Comparison of ENCODE assay signal across 23 mouse cellular contexts in the genomic region with DNA sequence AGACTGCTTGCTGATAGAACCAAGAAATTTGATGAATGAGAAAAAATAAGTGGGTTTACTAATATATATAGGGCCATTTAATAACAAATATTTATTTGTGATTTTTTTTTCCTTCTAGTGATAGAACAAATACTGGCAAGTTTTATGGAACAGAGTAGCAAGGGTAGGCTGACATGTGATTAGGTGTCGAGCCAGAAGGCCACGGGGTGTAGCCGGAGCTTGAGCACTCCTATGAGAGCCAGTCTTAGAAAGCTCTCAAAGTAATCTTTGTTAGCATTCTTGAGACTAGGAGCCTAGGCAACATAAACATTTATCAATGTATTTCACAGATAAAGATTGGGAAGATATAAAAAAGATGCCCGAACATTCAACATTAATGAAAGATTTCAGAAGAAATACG.
"Had no signal": no experiment of that assay in that cellular context is flagged by ENCODE, and none has a peak within 500 bp of the region (broad histone marks: within the 10 kb centered on the region; RNA-seq: fewer than 3 reads in every experiment).

No protein-coding gene starts in this region.

- H3K9ac ChIP-seq: intestine, embryonic 15.5 days; limb, embryonic 12.5 days; limb, embryonic 15.5 days; liver, embryonic 14.5 days; neural tube, embryonic 12.5 days; neural tube, embryonic 15.5 days had no signal

- H3K4me3 ChIP-seq: intestine, embryonic 15.5 days; layer of hippocampus, adult 2 months; limb, embryonic 12.5 days; limb, embryonic 15.5 days; neural tube, embryonic 12.5 days; neural tube, embryonic 15.5 days had no signal

- H3K4me2 ChIP-seq: intestine, embryonic 15.5 days; limb, embryonic 12.5 days; limb, embryonic 15.5 days; liver, embryonic 11.5 days; midbrain, embryonic 11.5 days; neural tube, embryonic 12.5 days; neural tube, embryonic 15.5 days had no signal

- DNase-seq: kidney, adult 11 months; kidney, adult 8-10 months; kidney, postnatal 14 days; layer of hippocampus, adult 9-11 months; left cerebral cortex, postnatal 4 days; liver, postnatal 0 days; midbrain, embryonic 14.5 days; right cerebral cortex, adult 18-20 months; right cerebral cortex, postnatal 14 days; right cerebral cortex, postnatal 4 days; thymus, adult 2 months; thymus, postnatal 14 days; thymus, postnatal 4 days had no signal

- ATAC-seq: intestine, embryonic 15.5 days; liver, postnatal 0 days had no signal

- H3K9me3 ChIP-seq: intestine, embryonic 15.5 days; limb, embryonic 12.5 days; limb, embryonic 15.5 days; neural tube, embryonic 12.5 days; neural tube, embryonic 15.5 days had no signal

- H3K4me1 ChIP-seq: intestine, embryonic 15.5 days; limb, embryonic 12.5 days; limb, embryonic 15.5 days; neural tube, embryonic 12.5 days; neural tube, embryonic 15.5 days had no signal

- H3K27ac ChIP-seq: intestine, embryonic 15.5 days; layer of hippocampus, adult 2 months; limb, embryonic 12.5 days; limb, embryonic 15.5 days; liver, embryonic 14.5 days; neural tube, embryonic 12.5 days; neural tube, embryonic 15.5 days; stomach, postnatal 0 days had no signal

- H3K27me3 ChIP-seq: intestine, embryonic 15.5 days; limb, embryonic 12.5 days; limb, embryonic 15.5 days; neural tube, embryonic 12.5 days; neural tube, embryonic 15.5 days had no signal
